Mouse (Mus musculus) cerebellum, adult 2 months (tissue): ENCODE measurements around the gene Spp1.

Experiments
- CTCF ChIP-seq: fragments of 200-500 bp; IDR thresholded peaks from 2 replicates; pipeline ENCODE4 v1.5.1; 2011; ENCODE audit warnings: low read depth, mild to moderate bottlenecking, control low read depth, low read length, moderate library complexity, borderline replicate concordance; ENCODE audit not compliant: insufficient read depth
- POLR2A ChIP-seq: fragments of 200-500 bp; IDR thresholded peaks from 2 replicates; pipeline ENCODE4 v1.6.1; 2011; ENCODE audit warnings: low read length, control low read depth, borderline replicate concordance; ENCODE audit not compliant: insufficient read depth

DNA sequence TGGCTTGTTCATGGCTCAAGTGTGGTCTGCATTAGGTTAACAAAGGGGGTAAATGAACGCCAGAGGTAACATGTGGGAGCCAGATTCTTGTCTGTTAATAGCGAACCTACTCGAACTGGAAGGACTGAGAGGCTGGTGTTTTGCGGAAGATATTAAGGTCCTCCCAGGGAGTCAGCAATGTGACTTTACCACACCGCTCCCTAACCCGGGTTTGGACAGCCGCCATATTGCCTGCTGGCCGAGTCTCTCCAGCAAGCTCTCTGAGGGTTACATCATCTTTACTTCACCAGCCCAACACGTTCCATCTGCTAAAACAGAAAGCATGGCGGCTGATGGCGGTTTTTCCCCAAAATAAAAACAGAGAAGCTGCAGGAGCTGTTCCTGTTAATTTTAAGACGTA is 30.8 kb downstream of the Spp1 start:
- TF ChIP-seq POLR2A (no peak), CTCF (no peak)
